Mouse (Mus musculus): Measurements from ENCODE around the gene Psg21.
A peak's percentile ranks its signal among the peaks of the same experiment; 100 is the strongest.
"Not testable (repeated sequence)": the region's sequence is repeated elsewhere in the genome, so short reads cannot be mapped to it uniquely, and the experiment has no call there.

Gene Psg21

DNA sequence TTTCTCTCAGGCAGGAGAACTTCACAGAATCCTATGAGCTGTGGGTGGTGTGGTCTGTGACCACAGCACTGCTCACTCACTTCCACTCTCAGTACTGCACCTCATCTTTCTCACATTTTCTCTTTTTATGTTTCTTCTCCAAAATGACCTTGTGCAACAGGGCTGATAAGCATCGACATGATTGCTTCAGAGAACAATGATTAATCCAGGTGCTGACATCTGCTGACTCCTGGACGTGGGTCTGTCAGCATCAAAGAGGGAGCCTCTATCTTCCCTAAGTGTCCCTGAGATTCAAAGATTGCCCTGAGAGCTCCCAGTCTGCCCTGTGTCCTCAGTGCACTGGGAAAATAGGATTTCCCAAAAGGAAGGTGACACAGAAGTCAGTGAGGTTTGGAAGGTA, at the start of gene Psg21:
Gene Psg21, minus strand, starts transcription at position 101 of the 400 bp plus-strand sequence.
- not testable (repeated sequence) for DNase-seq (ENCODE audit: low spot score)

DNA sequence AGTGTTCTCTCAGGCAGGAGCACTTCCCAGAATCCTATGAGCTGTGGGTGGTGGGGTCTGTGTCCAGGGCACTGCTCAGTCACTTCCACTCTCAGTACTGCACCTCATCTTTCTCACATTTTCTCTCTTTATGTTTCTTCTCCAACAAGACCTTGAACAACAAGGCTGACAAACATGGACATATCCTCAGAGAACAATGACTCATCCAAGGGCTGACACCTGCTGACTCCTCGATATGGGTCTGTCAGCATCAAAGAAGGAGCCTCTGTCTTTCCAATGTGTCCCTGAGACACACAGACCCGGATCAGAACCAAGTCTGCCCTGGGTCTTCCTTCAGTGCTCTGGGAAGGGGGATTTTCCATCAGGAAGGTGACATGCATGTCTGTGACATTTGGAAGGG, 29.6 kb upstream of the Psg21 start, which contains the start of gene Psg20:
Gene Psg20, minus strand, starts transcription at position 101 of the 400 bp plus-strand sequence.
- no peak for DNase-seq (ENCODE audit: low spot score)

DNA sequence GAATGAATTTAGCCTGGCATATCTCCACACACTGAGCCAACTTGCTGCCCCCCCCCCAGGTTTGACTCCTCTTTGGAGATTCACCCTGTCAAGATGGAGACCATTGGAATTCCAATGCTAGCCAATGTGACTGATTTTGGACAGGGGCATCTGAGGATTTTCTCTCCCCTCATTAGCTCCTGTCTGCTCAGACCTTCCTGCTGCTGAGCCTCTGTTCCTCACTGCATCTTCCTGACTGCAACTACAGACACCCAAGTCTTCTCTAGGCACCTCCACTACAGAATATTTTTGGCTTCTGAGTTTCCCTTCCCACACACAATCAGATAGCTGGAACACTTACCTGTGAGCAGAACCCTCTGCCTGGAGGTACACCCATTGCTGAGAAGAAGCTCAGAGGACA, 29.1 kb upstream of the Psg21 start:
- DNase-seq (ENCODE audit: low spot score) = no peak

DNA sequence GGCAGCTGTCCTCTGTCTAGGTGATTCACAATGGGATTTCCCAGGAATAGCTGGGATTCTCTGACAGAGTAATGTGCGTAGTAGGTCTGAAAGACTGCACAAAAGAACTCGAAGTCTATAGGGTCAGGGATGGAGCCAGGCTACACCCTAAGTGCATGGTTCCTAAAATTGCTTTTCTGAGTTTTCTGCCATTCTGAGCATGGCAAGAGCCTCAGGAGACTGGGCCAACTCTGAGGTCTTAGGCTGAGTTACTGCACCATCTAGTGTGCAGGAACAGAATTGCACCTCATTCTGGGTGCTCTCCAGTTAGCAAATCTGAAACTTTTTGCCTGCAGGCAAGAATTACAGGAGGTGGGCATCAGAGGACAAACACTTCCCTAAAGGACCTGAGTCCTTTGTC, 23.2 kb upstream of the Psg21 start:
- peak; percentile 12 for DNase-seq (ENCODE audit: low spot score)

DNA sequence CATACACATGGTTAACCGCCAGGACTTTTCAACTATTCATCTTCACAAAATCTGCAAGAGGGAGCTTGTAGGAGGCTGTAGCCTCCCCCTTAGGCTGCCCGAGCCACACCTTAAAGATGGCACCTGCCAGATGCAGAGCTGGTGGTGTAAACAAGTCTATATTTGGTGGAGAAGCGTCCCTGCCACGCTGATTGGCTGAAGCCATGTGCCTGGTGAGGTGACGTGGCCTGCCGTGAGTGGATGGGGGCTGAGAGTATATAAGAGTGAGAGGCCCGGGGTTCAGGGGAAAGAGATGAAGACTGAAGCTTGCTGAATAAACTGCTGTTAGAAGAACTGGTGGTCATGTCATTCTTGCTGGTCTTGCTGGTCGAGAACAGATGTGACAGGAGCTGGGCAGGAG, 29.6 kb downstream of the Psg21 start:
- DNase-seq (ENCODE audit: low spot score) = not testable (repeated sequence)

DNA sequence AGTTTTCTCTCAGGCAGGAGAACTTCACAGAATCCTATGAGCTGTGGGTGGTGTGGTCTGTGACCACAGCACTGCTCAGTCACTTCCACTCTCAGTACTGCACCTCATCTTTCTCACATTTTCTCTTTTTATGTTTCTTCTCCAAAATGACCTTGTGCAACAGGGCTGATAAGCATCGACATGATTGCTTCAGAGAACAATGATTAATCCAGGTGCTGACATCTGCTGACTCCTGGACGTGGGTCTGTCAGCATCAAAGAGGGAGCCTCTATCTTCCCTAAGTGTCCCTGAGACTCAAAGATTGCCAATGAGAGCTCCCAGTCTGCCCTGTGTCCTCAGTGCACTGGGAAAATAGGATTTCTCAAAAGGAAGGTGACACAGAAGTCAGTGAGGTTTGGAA, 40.1 kb downstream of the Psg21 start, which contains the start of gene Psg23:
Gene Psg23, minus strand, starts transcription at position 101 of the 400 bp plus-strand sequence.
- DNase-seq (ENCODE audit: low spot score) = not testable (repeated sequence)
